Mouse (Mus musculus) lung, adult 2 months (tissue): Measurements from ENCODE around the gene Scamp3. TPM values are rescaled to one million over a fixed set of nuclear protein-coding genes. Genes with fewer than 3 reads are reported as not detected.
"Not testable (repeated sequence)": the region's sequence is repeated elsewhere in the genome, so short reads cannot be mapped to it uniquely, and the experiment has no call there.

Experiments used
- DNase-seq: peaks from one replicate; pipeline ENCODE4 v3.0.0; 2022
- H3K4me1 ChIP-seq: fragments of 200-500 bp; 2 replicates; pipeline ENCODE4 v1.6.1; 2011; ENCODE audit warnings: low read length; ENCODE audit not compliant: control insufficient read depth, insufficient read depth
- H3K4me3 ChIP-seq: fragments of 200-500 bp; replicated peaks from 2 replicates; pipeline ENCODE3; 2011; ENCODE audit warnings: low read depth, mild to moderate bottlenecking, control low read depth, low read length; ENCODE audit errors: extremely low read depth
- CTCF ChIP-seq: fragments of 200-500 bp; IDR thresholded peaks from 2 replicates; pipeline ENCODE4 v1.5.1; 2011; ENCODE audit warnings: mild to moderate bottlenecking, low read length, control low read depth; ENCODE audit not compliant: insufficient read depth
- POLR2A ChIP-seq: fragments of 200-500 bp; IDR thresholded peaks from 2 replicates; pipeline ENCODE4 v1.6.1; 2011; ENCODE audit warnings: low read depth, mild to moderate bottlenecking, control low read depth, low read length, borderline replicate concordance; ENCODE audit errors: extremely low read depth
- WGBS: fragments of 180-500 bp; shearing (Covaris S2); methylation state at CpG from one replicate; pipeline ENCODE4 v1.1.7; 2018; 5-methylcytosine and 5-hydroxymethylcytosine counted together
- polyA plus RNA-seq: library from polyadenylated mRNA; depleted of rRNA; stranded (reverse); fragments of >200 nt; gene quantifications from 2 replicates; pipeline ENCODE4 v1.2.3, GENCODE M21; 2012

Gene Scamp3
- polyA plus RNA-seq, 1 experiment, result 127 TPM

GRCm38 (mm10) chr3:89145566-89145965 lies 31.7 kb upstream of the Scamp3 start:
- H3K4me1 ChIP-seq, result no peaks in the 10 kb centered on the region

GRCm38 (mm10) chr3:89147101-89147978 lies 29.9 kb upstream of the Scamp3 start:
- peak; percentile 27 for DNase-seq
- no peak overlapping the region for H3K4me3 ChIP-seq
- WGBS, result 29% methylated on average over 26 of the region's 26 CpGs

More at GRCm38 (mm10) chr3:89145566-89145965, 31.7 kb upstream of the Scamp3 start:
- 67% methylated on average over 8 of the region's 8 CpGs for WGBS
- no peak for DNase-seq
- no peak overlapping the region for H3K4me3 ChIP-seq
- TF ChIP-seq POLR2A (no peak), CTCF (no peak)

GRCm38 (mm10) chr3:89147979-89148311 lies 29.3 kb upstream of the Scamp3 start:
- WGBS, result 11% methylated on average over 15 of the region's 15 CpGs
- TF ChIP-seq POLR2A (no peak), CTCF (no peak)
- Histone ChIP-seq H3K4me1 (no peaks in the 10 kb centered on the region), H3K4me3 (no peak overlapping the region)
- DNase-seq, result no peak

More at GRCm38 (mm10) chr3:89147101-89147978, 29.9 kb upstream of the Scamp3 start:
- TF ChIP-seq POLR2A (no peak), CTCF (no peak)
- no peaks in the 10 kb centered on the region for H3K4me1 ChIP-seq

GRCm38 (mm10) chr3:89148567-89148966 lies 28.7 kb upstream of the Scamp3 start:
- no peak for DNase-seq
- H3K4me3 ChIP-seq, result no peak overlapping the region
- H3K4me1 ChIP-seq, result no peaks in the 10 kb centered on the region
- TF ChIP-seq CTCF, result no peak
- no peak for TF ChIP-seq POLR2A
- WGBS, result 80% methylated on average over 14 of the region's 14 CpGs

- TF ChIP-seq POLR2A (no peak), CTCF (no peak)
- H3K4me1 ChIP-seq, result no peaks in the 10 kb centered on the region
- 44% methylated on average over 17 of the region's 17 CpGs for WGBS
- no peak overlapping the region for H3K4me3 ChIP-seq
- no peak for DNase-seq
These were observed 25.0 kb upstream of the Scamp3 start for GRCm38 (mm10) chr3:89152084-89152835.

- DNase-seq, result no peak
- TF ChIP-seq POLR2A (no peak), CTCF (no peak)
- H3K4me1 ChIP-seq, result peaks cover 3% of the 10 kb centered on the region; the same call in 1 of the 2 replicates
- no peak overlapping the region for H3K4me3 ChIP-seq
- 77% methylated on average over 8 of the region's 8 CpGs for WGBS
These were observed 20.3 kb upstream of the Scamp3 start for GRCm38 (mm10) chr3:89156951-89157350.

- Histone ChIP-seq H3K4me1 (peaks cover 3% of the 10 kb centered on the region; the same call in 1 of the 2 replicates), H3K4me3 (no peak overlapping the region)
- WGBS, result 16% methylated on average over 7 of the region's 7 CpGs
- no peak for TF ChIP-seq POLR2A
- no peak for TF ChIP-seq CTCF
- no peak for DNase-seq
These were observed 18.6 kb upstream of the Scamp3 start for GRCm38 (mm10) chr3:89158651-89159050.

- no peak overlapping the region for H3K4me3 ChIP-seq
- WGBS, result 2% methylated on average over 13 of the region's 13 CpGs
These were observed 18.1 kb upstream of the Scamp3 start for GRCm38 (mm10) chr3:89159211-89159610.

GRCm38 (mm10) chr3:89159616-89160344 lies 17.5 kb upstream of the Scamp3 start, which contains the start of gene Hcn3:
TSS of gene Hcn3 (minus strand) at chr3:89160196.
- WGBS, result under 1% methylated on average over 63 of the region's 66 CpGs
- Histone ChIP-seq H3K4me1 (peaks cover 6% of the 10 kb centered on the region; the same call in 1 of the 2 replicates), H3K4me3 (peak within 1 kb of the TSS; percentile 42)
- DNase-seq, result peak; percentile 40
- no peak for TF ChIP-seq POLR2A
- no peak for TF ChIP-seq CTCF

More at GRCm38 (mm10) chr3:89159211-89159610, 18.1 kb upstream of the Scamp3 start:
- peak; percentile 70 for DNase-seq
- peaks cover 6% of the 10 kb centered on the region; the same call in 1 of the 2 replicates for H3K4me1 ChIP-seq
- no peak for TF ChIP-seq CTCF
- no peak for TF ChIP-seq POLR2A

GRCm38 (mm10) chr3:89161207-89161606 lies 16.1 kb upstream of the Scamp3 start:
- peaks cover 14% of the 10 kb centered on the region for H3K4me1 ChIP-seq
- not testable (repeated sequence) for DNase-seq, H3K4me3 ChIP-seq
